Mouse (Mus musculus) T-helper 2 cell (primary cell): ENCODE results near the gene Olfr1157.

ENCODE experiments used
- in situ Hi-C: fragments of 300-600 bp; cut with MboI, MseI; formaldehyde crosslinking; loops from one replicate; pipeline ENCODE4 v1.15.1; 2025; ENCODE audit warnings: high pct_unique_total_duplicates

Olfr1157 gene

DNA sequence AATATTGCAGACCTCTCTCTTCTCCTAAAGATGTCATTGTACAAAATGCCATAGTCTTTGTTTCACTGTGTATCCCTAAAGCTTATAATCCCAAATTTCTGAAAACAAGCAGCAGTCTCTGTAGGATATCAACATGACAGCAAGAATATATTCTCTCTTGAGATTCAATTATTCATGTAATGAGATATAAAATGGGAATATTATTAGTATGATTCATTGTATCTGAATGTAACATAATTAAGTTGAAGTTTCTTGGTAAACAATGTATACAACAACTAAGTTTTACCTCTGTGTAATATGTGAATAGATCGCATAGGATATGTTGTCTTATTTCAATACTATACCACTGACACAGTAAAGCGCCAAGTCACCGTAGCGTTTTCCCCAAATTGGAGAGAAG is at the start of gene Olfr1157:
Gene Olfr1157, minus strand, starts transcription at position 101 of the 400 bp plus-strand sequence.
- in situ Hi-C loops = no loop called here

DNA sequence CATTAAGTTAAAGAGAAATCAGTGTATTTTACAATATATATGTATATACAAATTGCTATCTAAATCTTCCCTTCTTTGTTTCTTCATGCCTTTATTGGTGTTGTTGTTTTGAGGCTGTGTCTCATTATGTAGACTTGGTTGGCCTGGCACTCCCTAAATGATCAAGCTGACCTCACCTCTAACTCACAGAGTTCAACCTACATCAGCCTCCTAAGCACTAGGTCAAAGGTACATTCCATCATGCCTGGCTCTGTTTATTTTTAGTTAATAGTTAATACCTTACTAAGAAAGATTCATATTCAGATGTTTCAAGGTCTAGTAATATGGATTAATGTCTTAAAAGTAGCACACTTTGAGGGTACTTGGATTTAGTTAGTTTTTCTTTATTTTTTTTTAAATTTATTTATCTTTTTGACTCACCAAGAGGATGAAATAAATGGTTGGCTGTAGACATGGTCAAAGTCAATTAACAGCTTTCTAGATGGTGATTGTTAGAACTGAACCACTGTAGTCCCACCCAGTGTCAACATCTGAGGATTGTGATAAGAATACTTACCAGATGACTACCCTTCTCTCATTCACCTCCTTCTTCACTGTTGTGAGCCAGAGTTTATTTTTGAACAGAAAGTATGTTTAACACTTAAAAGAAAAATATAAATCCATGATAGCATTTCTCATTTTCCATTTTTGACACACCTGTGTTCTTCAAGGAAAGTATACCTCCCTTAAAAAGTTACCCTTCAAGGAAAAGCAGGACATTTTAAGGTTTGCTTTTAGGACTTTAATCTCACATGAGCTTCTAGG is 39.6 kb upstream of the Olfr1157 start, which contains the start of gene Olfr1160:
Gene Olfr1160, minus strand, starts transcription at position 754 of the 804 bp plus-strand sequence.
- in situ Hi-C loops = no loop called here

GRCm38 (mm10) chr2:87989813-87990212 is 21.7 kb upstream of the Olfr1157 start, which contains the start of gene Olfr1158:
TSS of gene Olfr1158 (plus strand) at chr2:87990113.
- in situ Hi-C loops = loop anchor here (10.0 kb wide), 2 partner anchors 1405 to 1505 kb away; partner anchors contain the start of gene Olfr228

- in situ Hi-C loops = no loop called here
Measured at GRCm38 (mm10) chr2:87974563-87974962, 6.5 kb upstream of the Olfr1157 start, which contains the start of gene Olfr74. TSS of gene Olfr74 (minus strand) at chr2:87974663.

DNA sequence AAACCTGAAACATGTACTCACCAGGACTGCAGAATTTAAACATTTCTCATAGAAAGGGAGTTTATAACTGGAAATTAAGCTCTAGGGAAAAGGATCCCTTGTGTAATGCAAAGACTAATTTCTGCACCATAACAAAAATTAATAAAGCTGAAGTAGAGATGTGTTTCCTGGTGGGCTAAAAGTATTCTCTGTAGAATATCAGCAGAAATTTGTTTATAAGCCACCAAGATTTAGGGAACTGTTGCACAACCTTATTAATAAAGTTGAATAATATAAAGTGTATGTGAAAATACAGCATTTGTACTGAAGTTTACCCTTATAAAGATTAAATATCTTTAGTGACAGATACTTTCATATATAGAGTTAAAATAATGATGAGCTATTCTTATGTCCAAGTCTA is 15.1 kb downstream of the Olfr1157 start, which contains the start of gene Olfr1156:
Gene Olfr1156, minus strand, starts transcription at position 101 of the 400 bp plus-strand sequence.
- in situ Hi-C loops = no loop called here

DNA sequence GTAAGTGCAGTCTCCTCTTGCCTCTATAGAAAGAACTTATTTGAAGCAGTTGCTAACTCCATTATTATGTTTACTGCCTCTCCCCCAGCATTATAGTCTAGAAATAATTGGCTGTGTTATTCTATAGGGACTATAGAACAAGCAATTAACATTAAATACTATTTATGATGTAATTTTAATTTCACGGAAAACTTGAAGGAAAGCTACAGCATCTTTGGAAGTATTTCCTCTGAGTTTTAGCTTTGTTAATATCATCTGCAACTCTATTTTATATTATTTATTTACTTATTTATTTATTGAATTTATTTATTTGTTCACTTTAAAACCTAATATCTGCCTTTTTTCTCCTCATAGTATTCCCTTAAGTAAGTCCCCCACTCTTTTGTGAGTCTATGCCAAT is 23.1 kb downstream of the Olfr1157 start, which contains the start of gene Olfr1155:
Gene Olfr1155, minus strand, starts transcription at position 101 of the 400 bp plus-strand sequence.
- in situ Hi-C loops = no loop called here
